Mouse (Mus musculus) bone marrow, adult 2 months (tissue): ENCODE measurements around the gene Nol9.

ENCODE experiments used
- CTCF ChIP-seq: fragments of 200-500 bp; IDR thresholded peaks from 2 replicates; pipeline ENCODE4 v1.5.1; 2011; ENCODE audit warnings: low read length, control low read depth; ENCODE audit not compliant: control insufficient read depth, insufficient read depth
- POLR2A ChIP-seq: fragments of 200-500 bp; IDR thresholded peaks from 2 replicates; pipeline ENCODE4 v1.6.1; 2011; ENCODE audit warnings: low read depth, mild to moderate bottlenecking, control low read depth, low read length, borderline replicate concordance; ENCODE audit not compliant: control insufficient read depth

DNA sequence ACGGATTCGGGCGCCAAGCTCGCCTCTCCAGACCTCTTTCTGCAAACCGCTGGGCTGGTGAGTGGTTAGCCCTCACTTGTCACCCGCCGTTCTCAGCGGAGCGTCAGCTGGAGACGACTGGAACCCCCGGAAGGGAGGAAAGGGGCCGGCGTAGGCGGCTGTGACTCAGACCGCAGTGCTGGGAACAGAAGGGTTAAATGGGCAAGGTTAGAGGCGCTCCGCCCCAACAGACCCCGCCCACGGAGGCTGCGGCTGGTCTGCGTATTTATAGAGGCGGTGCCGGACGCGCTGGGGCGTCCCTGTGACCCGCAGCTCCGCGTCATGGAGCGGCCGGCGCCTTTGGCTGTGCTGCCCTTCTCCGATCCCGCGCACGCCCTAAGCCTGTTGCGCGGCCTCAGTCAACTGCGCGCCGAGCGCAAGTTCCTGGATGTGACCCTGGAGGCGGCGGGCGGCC lies 30.5 kb upstream of the Nol9 start, which contains the start of gene Klhl21:
- TF ChIP-seq CTCF (no peak), POLR2A (peak; percentile 87)
